Mouse (Mus musculus): ENCODE measurements at regions not wholly inside any gene's neighbourhood (a gene's known extent, or its start where the extent isn't known, plus 50 kb on each side); places are given as distances from the start of the nearest gene placed in this dataset.

GRCm38 (mm10) chr12:61912146-61912545, 389.2 kb downstream of the Lrfn5 start:
- DNase-seq (ENCODE audit: extremely low spot score in 1 of 2, low spot score in 1 of 2) = no peak

- no peak for DNase-seq (ENCODE audit: extremely low spot score in 1 of 2, low spot score in 1 of 2)
Observed at GRCm38 (mm10) chr12:61923331-61923730, 400.4 kb downstream of the Lrfn5 start.

GRCm38 (mm10) chr12:61925266-61925861, 402.4 kb downstream of the Lrfn5 start:
- DNase-seq (ENCODE audit: extremely low spot score in 1 of 2, low spot score in 1 of 2) = peak in 1 of 2 experiments; percentile 26

All from frontal cortex, adult 2 months (tissue).